Mouse (Mus musculus) inflammation-experienced regulatory T-cells, adult 6 months (primary cell): Measurements from ENCODE around the gene Opcml. TPM values are rescaled to one million over a fixed set of nuclear protein-coding genes. Genes with fewer than 3 reads are reported as not detected.

Experiments
- ATAC-seq: one replicate; pipeline ENCODE4 v1.8.0; 2017
- polyA plus RNA-seq, 3 experiments: library from polyadenylated mRNA; unstranded; fragments of 100-300 nt; shearing (Covaris generic); gene quantifications; one replicate each; pipeline ENCODE4 v1.2.1; 2017

Gene Opcml
- under 1 TPM in 1 of 3 experiments, not detected in 2; 0.12 TPM for polyA plus RNA-seq

- no peak for ATAC-seq
Observed at GRCm38 (mm10) chr9:27790725-27791638, at the start of gene Opcml. Gene Opcml (plus strand): TSS chr9:27790775.

GRCm38 (mm10) chr9:27758709-27759108 lies 31.9 kb upstream of the Opcml start:
- no peak for ATAC-seq

- ATAC-seq = no peak
Observed at GRCm38 (mm10) chr9:27761196-27761595, 29.4 kb upstream of the Opcml start.

GRCm38 (mm10) chr9:27766446-27766845 lies 24.1 kb upstream of the Opcml start:
- ATAC-seq = no peak

GRCm38 (mm10) chr9:27767196-27767900 lies 23.2 kb upstream of the Opcml start:
- ATAC-seq = no peak

- no peak for ATAC-seq
Observed at GRCm38 (mm10) chr9:27768788-27769187, 21.8 kb upstream of the Opcml start.

- ATAC-seq = no peak
Observed at GRCm38 (mm10) chr9:27781291-27781993, 9.1 kb upstream of the Opcml start.

GRCm38 (mm10) chr9:27781994-27782337 lies 8.6 kb upstream of the Opcml start:
- no peak for ATAC-seq

GRCm38 (mm10) chr9:27791639-27791966 lies 1.0 kb downstream of the Opcml start:
- no peak for ATAC-seq

GRCm38 (mm10) chr9:27792226-27792625 lies 1.7 kb downstream of the Opcml start:
- no peak for ATAC-seq

GRCm38 (mm10) chr9:27792994-27793393 lies 2.4 kb downstream of the Opcml start:
- ATAC-seq = no peak

- ATAC-seq = no peak
Observed at GRCm38 (mm10) chr9:27796535-27796934, 6.0 kb downstream of the Opcml start.

- ATAC-seq = no peak
Observed at GRCm38 (mm10) chr9:27800992-27801391, 10.4 kb downstream of the Opcml start.

- no peak for ATAC-seq
Observed at GRCm38 (mm10) chr9:27801807-27802206, 11.2 kb downstream of the Opcml start.

- no peak for ATAC-seq
Observed at GRCm38 (mm10) chr9:27802379-27802778, 11.8 kb downstream of the Opcml start.

- no peak for ATAC-seq
Observed at GRCm38 (mm10) chr9:27804461-27804860, 13.9 kb downstream of the Opcml start.

- no peak for ATAC-seq
Observed at GRCm38 (mm10) chr9:27809741-27810140, 19.2 kb downstream of the Opcml start.

GRCm38 (mm10) chr9:27813207-27813790 lies 22.7 kb downstream of the Opcml start:
- no peak for ATAC-seq

- ATAC-seq = no peak
Observed at GRCm38 (mm10) chr9:27814161-27814560, 23.6 kb downstream of the Opcml start.

GRCm38 (mm10) chr9:27821197-27821596 lies 30.6 kb downstream of the Opcml start:
- no peak for ATAC-seq

- ATAC-seq = no peak
Observed at GRCm38 (mm10) chr9:27822681-27823080, 32.1 kb downstream of the Opcml start.

GRCm38 (mm10) chr9:27824424-27824823 lies 33.8 kb downstream of the Opcml start:
- no peak for ATAC-seq

GRCm38 (mm10) chr9:27830519-27830918 lies 39.9 kb downstream of the Opcml start:
- no peak for ATAC-seq
